Mouse (Mus musculus) cerebellum, postnatal 25 days (tissue): ENCODE results near the gene Daam1.

Experiments
- DNase-seq, 2 experiments: peaks; one replicate each; pipeline ENCODE4 v3.0.0; 2021; ENCODE audit warnings: mixed read lengths in 2 of 2

Gene Daam1

DNA sequence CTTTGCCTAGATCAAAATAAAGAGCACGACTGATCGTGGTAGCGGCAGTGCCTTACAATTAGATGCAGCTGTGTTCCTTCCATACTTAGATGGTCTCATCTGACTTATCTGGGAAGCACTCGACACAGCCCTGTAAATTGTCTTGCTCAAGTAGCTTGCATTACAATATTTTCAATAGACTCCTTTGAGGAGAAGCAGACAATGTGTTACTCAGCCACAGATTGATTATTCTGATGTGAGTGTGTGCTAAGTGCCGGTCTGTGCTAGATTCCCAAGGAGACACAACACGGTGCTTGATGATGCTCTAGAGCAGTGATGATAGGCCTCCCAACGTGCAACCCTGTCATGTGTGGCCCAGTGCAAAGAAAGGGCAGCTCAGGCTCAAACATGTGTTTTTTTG, 70.3 kb downstream of the Daam1 start:
- DNase-seq: no peak

DNA sequence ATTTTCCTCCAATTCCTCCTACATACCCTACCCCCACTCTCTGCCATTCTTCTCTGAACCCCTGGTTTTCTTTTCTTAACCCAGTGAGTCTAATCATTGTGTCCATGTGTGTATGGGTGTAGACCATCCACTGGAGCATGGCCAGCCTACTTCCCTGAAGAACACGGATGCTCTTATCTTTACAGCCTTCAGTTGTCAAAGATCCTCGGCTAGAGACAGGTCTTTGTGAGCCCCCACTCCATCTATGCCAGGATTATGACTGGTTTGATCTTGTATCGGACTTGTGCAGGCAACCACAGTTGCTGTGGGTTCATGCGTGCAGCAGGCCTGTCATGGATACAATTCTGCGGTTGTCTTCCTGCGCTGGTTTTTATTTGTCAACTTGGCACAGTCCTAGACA, 71.0 kb downstream of the Daam1 start:
- DNase-seq: no peak

DNA sequence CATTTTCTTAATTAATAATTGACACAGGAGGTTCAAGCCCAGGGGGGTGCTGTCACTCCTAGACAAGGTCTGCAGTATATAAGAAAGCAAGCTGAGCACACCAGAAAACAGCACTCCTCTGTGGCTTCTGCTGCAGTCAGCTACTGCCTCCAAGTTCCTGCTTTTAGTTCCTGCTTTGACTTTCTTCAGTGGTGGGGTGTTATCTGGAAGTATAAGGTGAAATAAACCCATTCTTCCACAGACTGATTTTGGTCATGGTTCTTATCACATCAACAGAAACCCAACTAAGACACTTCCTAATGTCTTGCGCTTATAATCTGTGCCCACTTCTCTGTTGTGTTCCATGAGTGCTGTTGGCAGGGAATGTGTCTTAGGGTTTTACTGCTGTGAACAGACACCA, 71.4 kb downstream of the Daam1 start:
- no peak for DNase-seq

DNA sequence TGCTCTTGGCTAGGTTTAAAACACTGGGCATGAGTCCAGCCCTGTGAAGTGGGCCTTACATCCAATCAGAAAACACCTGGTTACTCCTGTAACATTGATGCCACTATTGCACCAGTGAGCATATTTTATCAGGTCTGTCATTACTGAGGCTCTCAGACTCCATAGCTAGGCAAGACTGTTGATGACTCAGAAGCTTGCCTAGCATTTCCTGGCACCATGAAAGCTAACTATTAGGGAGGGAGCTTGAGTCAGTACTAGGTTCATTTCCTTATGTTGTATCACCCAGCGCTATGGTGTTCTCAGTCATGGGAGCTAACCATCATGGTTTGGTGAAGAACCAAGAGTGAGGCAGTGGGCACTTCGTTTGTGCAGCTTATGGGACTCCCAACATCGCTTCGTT, 72.3 kb downstream of the Daam1 start:
- no peak for DNase-seq

DNA sequence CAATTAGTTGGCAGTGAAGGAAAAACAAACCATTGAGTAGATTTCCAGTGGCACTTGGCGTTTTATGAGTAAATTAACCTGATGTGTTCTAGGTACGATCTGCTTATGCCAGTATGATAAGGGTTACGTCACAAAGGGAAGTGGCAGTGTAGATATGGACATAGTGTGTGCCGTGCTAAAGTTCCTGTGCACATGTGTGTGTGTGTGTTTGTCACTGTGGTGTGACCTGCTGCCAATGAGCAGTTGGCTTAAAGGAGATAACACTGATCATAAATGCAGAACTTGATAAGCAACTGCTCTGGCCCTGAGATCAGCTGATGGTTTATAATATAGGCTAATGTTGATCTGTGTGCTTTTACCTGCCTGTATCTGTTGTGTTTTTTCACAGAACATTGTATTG, 73.4 kb downstream of the Daam1 start:
- no peak for DNase-seq

DNA sequence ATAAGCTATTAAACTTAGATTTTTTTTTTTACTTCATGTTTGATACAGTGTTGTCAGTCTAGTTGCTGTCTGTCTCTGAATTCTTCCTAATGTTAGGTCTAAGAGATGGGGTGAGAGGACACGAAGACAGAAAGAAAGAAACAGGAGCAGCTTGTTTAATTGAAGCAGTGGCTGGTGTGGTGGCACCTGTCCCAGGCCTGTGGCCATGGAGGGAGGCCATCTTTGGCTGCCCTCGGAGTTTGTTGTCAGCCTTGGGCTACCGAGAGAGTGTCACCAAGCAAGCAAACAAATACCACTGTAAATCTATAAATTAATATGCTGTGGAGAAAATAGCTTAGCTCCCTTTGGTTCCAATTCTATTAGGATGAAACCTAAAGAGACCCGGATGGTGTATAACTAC, 74.0 kb downstream of the Daam1 start:
- peak; percentile 44 to 66 for DNase-seq

DNA sequence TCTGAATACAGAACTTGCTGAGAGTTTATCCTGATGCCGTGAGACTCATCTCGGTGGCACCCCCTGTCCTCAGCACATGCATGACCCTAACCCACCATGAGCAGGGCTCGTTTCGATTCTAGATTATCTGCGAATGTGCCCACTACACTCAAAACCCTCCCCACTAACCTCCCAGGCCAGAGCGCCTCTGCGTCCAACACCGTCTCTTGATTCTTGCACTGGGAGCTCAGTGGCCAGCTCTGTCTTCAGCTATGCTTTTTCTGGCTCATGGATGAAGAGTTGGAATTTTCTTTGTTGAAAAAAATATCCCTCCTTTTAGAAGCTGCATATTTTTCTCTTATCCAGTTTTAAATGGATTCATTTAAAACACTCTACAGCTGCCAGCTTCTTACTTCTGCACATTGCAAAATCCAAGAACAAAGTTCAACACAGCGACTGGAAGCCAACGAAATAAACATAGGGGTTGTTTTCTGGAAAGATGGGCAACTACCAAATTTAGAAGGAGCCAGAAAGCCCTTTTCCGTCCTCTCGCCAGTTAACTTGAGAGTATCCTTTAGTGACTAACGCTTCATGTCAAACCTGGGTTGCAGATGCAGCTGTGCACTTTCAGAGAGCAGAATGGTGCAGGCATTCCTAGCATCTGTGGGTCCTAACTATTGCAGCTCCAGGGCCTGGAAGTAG, 74.9 kb downstream of the Daam1 start:
- no peak for DNase-seq

DNA sequence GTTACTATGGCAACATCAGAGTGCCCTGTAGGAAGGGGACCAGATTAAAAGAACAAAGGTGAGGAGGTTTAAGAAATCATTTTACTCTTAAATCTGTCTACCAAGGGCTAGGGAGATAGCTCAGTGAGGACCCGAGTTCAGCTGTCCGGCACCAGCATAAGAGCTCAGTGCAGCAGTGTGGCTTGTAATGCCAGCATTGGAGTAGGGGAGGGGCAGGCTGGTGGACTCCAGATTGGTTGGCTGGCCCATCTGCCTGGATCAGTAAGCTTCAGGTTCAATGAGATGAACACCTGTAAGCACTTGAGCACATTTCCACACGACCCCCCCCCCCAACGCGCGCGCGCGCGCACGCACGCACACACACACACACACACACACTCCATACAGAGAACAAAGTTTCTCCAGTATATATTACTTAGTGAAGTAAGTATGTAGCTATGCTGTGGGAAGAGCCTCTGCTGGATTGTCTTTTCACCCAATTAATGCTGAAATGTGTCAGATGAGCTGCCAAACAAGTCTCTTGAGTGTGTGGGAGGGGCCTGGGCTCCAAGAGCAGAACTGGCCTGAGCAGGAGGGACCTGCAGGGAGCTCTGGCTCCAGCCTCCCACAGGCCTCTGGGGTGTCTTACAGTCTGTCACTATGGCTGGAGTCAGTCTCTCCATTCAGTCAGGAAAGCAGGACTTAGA, 75.8 kb downstream of the Daam1 start:
- DNase-seq: peak in 1 of 2 experiments; percentile 61

DNA sequence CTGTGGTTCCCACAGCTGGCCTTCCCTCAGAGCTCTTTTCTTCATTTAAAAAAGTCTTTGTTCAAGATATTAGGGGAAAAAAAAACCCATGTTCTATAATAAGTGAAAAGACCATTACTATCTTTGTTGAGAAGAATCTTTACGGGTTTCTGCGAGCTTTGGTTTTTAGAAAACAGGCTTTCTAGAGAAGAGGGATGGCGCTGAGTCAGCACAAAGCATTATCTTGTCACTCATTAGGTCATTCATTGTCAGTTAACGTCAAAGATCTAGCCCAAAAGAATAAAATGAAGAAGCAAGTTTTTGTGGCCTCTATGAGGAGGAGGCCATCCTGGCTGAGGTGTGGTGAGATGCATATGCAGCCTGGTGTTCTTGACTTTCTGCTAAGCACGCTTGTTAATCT, 78.1 kb downstream of the Daam1 start:
- DNase-seq: no peak

DNA sequence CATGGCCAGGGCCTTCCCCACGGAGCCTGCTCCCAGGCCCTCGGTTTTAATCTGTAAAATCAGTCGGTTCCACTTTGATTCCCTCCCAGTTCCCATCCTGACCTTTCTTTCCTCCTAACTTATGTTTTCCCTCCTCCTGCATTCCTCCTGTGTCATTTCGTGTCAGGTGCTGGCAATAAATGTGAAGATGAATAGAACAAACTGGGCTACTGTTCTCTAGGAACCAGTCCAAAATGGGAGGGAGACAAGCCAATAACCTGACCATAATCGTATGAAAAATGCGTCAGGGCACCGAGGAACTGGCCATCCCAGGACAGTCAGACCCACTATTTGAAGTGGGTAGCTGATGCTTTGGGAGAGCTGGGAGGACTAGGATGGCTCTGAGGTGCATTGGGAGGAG, 79.4 kb downstream of the Daam1 start:
- DNase-seq: peak in 1 of 2 experiments; percentile 35

DNA sequence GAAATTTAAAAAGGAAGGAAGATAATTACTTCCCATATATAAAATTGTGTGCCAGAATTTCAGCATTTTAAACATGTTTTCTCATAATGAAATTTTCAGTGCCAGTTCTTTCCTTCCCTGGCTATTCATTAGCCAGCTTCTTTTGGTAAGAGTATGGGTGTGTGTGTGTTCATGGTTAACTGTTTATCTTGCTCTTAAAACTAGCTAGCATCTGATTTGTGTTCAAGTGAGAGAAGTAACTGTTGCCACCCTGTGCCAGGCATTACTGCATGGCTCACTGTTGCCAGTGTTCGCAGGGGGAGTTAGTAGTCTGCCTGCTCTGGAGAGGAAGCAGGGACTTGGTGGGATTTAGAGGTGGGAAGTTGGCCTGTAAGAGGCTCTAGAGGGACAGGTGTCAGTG, 81.4 kb downstream of the Daam1 start:
- no peak for DNase-seq

DNA sequence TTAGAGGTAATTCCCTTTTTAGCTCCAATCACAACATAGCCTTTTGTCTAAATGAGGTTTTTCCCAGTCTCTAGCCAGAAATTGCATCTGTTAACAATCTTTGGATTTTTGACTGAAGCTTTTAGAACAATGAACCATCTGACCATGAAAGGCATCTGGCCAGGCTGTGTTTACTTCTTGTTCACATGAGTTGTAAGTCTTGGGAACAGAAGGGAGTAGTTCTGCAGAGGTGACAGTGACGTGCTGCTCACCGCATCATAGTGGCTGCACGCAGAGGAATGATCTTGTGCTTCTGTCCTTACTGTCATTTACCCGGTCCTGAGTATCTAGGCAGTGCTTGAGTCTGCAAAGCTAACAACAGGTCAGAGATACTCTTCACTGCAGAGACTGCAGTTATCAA, 88.3 kb downstream of the Daam1 start:
- DNase-seq: no peak

DNA sequence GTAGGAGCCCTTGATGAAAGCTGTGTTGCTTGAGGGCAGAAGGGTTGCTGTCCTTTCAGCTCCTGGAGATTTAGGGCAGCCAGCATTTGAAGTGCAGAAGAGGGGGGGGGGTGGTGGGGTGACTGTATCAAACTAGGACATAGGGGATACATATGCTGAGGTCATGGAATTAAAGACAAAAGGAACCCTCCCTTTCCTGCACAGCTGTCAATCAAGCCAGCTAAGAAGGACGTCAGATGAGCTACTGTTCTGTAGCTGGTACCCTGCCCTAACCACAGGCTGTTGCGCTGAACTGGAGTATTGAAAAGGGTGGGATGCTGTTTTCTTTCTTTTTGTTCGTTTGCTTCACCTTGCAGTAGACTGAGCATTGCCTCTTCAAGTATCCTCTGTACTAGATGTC, 89.1 kb downstream of the Daam1 start:
- DNase-seq: no peak

DNA sequence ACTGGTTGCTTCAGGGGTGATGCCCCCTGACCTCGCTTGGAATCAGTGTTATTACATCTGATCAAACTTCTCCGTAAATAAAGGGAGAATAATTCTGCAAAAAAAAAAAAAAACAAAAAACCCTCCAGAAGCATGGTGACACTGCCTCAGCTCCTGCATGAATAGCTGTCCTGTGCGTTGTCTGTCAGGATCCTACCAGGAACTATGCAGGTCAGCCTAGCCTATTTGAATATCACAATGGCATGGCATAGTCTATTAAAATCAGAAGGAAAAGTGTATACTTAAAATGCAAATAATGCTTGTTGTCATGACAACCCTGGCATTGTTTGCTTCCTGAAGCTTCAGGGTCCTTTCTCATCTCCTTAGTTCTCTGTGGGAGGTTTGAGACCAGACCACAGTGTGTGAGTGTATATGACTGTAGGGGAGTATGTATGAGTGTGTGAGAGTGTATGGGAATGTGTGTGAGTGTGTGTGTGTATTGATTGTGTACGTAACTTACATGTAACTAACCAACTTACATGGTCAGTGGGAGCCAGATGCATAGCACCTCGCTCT, 92.0 kb downstream of the Daam1 start:
- DNase-seq: no peak

DNA sequence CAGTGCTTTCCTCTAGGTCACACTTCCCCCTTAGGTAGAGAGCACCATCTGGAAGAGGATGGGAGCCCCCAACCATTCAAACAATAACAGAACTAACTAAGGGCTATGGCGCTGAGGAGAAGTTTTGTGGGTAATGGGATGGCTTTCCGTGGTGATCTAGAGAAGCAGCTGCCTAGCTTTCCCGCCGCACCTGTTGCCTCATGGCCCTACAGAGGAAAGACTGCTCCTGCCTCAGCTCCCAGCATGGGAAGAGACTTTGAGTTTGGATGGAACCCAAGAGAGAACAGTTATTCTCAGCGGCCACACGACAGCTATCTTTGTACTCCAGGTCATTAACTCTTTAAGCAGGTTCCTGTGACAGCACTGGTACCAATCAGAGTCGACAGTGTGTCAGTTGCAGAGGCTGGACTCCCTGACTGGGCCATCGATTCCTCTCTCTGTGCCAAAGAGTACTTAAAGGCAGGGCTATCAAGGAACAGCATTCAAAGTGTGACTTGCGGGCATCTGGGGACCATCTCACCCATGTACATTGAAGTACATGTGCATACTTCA, 94.2 kb downstream of the Daam1 start:
- no peak for DNase-seq

DNA sequence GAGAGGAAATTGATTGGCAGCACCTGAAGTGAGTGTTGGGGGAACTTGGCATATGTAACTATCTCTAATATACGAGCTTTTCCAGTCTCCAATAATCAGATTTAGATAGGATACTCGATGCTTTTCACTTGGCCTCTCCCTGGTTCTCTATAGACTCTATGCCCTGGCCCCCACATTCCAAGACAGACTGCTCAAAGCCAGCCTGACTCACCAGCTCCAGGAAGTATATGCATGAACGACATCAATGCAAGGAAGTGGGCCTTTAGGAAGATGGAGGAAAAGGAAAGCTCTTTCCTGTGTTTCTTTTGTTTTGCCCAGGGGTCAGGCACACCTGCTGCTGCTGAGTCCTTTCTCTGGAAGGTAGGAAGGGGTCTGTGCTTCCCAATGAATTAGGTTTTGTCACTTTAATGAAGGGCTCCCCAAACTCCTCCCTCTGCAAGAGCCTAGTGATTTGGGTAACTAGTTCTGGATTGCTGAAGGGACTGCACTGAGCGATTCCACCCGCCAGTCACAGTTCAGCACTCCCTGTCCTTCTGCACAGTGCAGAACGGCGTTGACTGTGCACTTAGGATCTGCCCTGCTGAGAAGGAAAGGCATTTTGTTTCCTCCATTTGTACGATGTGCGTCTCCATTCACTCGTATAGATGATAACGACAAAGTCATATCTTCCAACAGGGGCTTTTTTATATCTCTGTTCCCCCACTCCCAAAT, 95.3 kb downstream of the Daam1 start:
- no peak for DNase-seq

DNA sequence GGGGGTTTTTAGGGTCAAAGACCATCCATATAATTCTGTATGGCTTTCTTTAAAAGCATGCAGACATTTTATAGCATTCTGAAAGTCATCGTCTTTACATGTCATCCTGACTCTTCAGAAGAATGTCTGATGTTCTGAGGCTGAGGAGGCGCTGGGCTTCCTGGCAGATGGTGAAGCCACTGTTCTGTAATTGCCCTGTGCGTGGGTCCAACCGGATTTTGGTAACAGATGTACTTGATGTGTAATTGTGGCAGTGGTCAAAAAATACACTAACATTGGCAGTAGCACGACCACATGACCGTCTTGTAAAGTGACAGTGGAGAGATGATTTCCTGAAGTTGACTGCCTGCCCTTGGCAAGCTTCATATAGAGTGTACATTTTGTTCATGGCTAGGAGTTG, 97.2 kb downstream of the Daam1 start:
- DNase-seq: no peak

DNA sequence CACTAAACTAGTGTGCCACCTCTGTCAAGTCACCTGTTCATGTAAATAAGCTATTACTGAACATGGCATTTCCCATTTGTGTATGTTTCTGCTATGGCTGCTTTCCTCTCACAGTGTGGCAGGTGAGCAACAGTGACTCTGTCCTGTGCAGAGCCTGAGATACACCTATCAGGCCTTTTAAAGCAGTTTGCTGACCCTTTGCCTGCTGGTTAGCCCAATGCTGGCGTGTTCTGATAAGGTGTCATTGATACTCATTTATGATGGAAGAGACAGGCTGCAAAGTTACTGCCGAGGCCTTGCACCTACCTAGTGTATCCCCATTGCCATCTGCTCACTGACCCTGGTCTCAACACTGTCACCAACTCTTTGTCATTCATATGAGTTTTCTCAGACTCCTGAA, 99.0 kb downstream of the Daam1 start:
- no peak for DNase-seq

DNA sequence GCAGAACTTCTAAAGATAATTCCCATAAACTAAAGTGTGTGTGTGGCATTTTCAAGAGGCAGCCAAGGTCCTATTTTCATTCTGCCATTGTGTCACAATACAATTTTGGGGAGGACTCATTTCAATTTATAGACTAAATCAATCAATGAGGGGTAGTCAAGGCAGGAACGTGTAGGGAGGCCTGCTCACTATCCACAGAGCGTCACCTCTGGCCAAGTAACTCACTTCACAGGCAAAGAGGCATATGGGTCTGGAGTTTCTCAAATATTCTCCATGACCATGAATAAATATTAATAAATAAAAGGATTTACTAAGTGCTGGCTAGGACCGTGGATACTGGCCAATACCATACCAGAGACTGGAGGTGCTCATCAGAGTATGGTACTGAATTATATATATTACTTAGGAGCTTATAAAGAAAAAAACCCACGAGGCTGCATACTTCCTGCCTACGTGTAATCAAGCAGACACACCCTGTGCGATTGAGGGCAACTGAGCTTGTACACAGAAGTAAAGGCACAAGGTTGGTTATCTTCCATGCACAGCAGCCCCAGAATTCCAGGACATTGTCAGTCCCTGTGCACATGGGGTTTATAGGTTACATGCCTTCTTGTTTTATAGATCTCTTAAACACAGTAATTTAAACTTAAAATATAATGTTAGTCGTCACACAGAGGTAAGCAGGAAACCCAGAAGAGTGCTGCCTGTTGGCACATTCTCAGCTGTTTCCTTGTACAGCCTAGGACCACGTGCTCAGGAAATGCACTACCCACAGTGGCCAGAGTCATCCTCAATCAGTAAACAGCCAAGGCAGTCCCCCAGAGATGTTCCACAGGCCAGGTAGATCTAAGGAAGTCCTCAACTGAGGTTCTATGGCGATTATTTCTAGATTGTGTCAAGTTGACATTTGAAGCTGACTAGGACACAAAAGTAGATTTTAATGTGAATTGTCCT, 101.8 kb downstream of the Daam1 start:
- no peak for DNase-seq

DNA sequence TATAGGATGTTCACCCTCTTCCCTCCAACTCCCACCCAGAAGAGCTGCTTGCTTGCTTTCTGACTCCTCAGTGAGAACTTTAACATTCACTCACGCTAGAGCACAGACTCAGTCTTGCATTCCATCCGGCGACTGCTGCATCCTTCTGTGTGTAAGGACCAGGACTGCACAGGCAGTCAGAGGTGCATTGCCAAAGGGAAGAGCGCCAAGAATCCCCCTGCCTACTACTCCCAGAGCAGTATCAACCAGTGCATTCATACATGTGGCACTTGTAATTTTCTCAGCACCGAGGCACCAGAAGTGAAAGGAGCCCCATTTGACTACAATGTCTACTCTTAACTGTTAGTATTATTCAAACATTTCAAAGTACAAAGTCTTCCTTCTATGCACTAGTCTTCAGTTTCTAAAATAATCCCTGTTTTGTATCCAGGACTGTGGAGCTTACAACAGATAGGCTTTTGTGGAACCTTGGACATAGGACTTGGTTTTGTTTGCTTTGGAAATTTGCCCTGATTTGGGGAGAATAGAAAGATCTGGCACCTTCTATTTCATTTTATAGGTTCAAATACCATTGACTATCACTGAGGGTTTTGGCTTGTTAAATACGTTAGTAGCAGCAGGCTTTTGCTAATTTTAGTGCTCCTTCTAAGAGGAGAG, 103.2 kb downstream of the Daam1 start:
- DNase-seq: no peak

DNA sequence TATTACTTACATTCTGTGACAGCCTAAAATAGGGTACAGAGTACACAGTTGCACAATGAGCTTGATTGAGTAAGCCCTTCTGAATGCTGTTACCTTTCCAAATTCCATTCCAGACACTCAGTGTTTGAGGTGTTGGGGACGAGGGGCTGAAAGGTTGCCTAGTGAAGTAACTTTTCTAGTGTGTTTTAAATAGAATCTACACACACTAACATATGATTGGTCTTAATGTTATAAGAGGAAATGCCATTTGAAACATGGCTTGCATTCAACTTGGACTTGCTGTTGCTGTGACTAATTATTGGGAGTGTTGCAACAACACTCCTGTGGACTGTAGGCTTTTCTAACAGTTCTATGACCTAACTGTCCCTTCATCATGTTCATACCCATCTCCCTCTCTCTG, 105.8 kb downstream of the Daam1 start:
- no peak for DNase-seq

DNA sequence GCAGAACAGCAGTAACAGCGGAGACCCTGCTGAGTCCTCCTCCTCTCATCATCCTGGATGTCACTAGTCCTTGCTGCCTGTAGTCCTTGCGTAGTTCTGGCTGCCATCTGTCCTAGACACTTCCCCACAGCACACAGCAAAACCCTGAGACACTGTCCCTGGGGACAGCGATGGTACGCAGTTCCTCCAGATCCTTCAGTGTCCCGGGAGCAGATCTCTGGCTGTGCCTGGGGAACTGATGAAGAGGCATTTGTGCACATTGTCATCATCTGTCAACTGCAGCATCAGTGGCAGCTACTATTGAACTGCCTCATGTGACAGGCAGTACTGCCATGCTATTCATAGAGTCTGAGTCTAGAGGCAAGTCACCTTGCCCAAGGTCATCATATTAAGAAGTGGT, 107.6 kb downstream of the Daam1 start:
- DNase-seq: no peak
